Mouse (Mus musculus): ENCODE data around the gene Nampt.

DNA sequence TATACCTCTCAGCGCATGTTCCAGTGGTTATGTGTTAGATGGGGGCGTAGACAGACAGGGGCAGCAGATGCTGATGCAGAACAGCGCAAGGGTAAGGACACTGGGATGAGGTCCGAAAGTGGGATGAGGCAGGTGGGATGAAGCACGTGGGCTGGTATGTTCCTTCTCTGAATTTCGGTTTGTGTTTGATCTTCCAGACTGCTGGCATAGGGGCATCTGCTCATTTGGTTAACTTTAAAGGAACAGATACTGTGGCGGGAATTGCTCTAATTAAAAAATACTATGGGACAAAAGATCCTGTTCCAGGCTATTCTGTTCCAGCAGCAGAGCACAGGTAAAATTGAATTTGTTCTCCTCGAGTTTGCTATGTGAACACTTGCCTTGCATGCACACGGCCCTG is 19.6 kb downstream of the Nampt start:
- TF ChIP-seq CTCF (IDR thresholded peaks at IDR 0.05; ENCODE audit: low read depth) (no peak), EP300 (IDR thresholded peaks at IDR 0.05; ENCODE audit: low read depth) (no peak)

All from liver, embryonic 14.5 days (tissue).